Mouse (Mus musculus) heart, embryonic 15.5 days (tissue): ENCODE results near the gene Dnlz. TPM values are rescaled to one million over a fixed set of nuclear protein-coding genes. Genes with fewer than 3 reads are reported as not detected.
A peak's percentile ranks its signal among the peaks of the same experiment; 100 is the strongest.

Experiments
- ATAC-seq: fragments of 200-750 bp; cut with Nextera tagmentation; replicated peaks from 2 replicates; pipeline ENCODE4 v1.8.0; 2017; ENCODE audit warnings: low read depth, moderate TSS enrichment; ENCODE audit not compliant: insufficient number of reproducible peaks, insufficient read depth, low FRiP score
- H3K27ac ChIP-seq: fragments of 300-500 bp; sonication (generic); 2 replicates; pipeline ENCODE4 v1.5.1; 2015; ENCODE audit warnings: mild to moderate bottlenecking, inconsistent platforms
- H3K27me3 ChIP-seq: fragments of 300-500 bp; sonication (generic); 2 replicates; pipeline ENCODE4 v1.6.1; 2015; ENCODE audit warnings: inconsistent platforms
- H3K36me3 ChIP-seq: fragments of 300-500 bp; sonication (generic); 2 replicates; pipeline ENCODE4 v1.6.1; 2015; ENCODE audit warnings: mild to moderate bottlenecking, inconsistent platforms
- H3K4me1 ChIP-seq: fragments of 300-500 bp; sonication (generic); replicated peaks from 2 replicates; pipeline ENCODE4 v1.6.1; 2015; ENCODE audit warnings: inconsistent platforms
- H3K4me2 ChIP-seq: fragments of 300-500 bp; sonication (generic); 2 replicates; pipeline ENCODE4 v1.6.1; 2015; ENCODE audit warnings: inconsistent platforms, mild to moderate bottlenecking, moderate library complexity
- H3K4me3 ChIP-seq: fragments of 300-500 bp; sonication (generic); 2 replicates; pipeline ENCODE4 v1.5.1; 2015; ENCODE audit warnings: mild to moderate bottlenecking, inconsistent platforms
- H3K9ac ChIP-seq: fragments of 300-500 bp; sonication (generic); 2 replicates; pipeline ENCODE4 v1.6.1; 2015; ENCODE audit warnings: mild to moderate bottlenecking, inconsistent platforms
- H3K9me3 ChIP-seq: fragments of 300-500 bp; sonication (generic); replicated peaks from 2 replicates; pipeline ENCODE4 v1.6.1; 2016; ENCODE audit warnings: inconsistent platforms
- WGBS: fragments of 180-500 bp; shearing (Covaris S2); methylation state at CpG from one replicate; pipeline ENCODE4 v1.1.7; 2015; ENCODE audit warnings: mixed read lengths; 5-methylcytosine and 5-hydroxymethylcytosine counted together
- polyA plus RNA-seq: library from polyadenylated mRNA; unstranded; fragments of >200 nt; fragmentation: Nextera tagmentation; extraction: Ambion mirVana; gene quantifications from 2 replicates; pipeline ENCODE4 v1.2.1, GENCODE M21; 2015

Gene Dnlz
- polyA plus RNA-seq, 1 experiment from 2014 or later: 22.1 TPM

- H3K4me3 ChIP-seq: no peak overlapping the region
- peaks cover 83% of the 10 kb centered on the region for H3K4me1 ChIP-seq
- WGBS: 88% methylated on average over 13 of the region's 13 CpGs
Observed at GRCm38 (mm10) chr2:26319519-26320244, 32.2 kb downstream of the Dnlz start.

GRCm38 (mm10) chr2:26319109-26319508 is 32.8 kb downstream of the Dnlz start:
- Histone ChIP-seq H3K36me3 (0 out of 2 replicates have a peak, but pooled peaks cover 6% of the 10 kb centered on the region), H3K9ac (no peak overlapping the region), H3K4me3 (no peak overlapping the region), H3K27me3 (no peaks in the 10 kb centered on the region), H3K27ac (no peak overlapping the region), H3K4me1 (peaks cover 83% of the 10 kb centered on the region), H3K4me2 (no peak overlapping the region), H3K9me3 (no peaks in the 10 kb centered on the region)
- no peak for ATAC-seq
- 92% methylated on average over 9 of the region's 9 CpGs for WGBS

More at GRCm38 (mm10) chr2:26319519-26320244, 32.2 kb downstream of the Dnlz start:
- H3K27ac ChIP-seq: no peak overlapping the region
- no peak overlapping the region for H3K4me2 ChIP-seq
- no peaks in the 10 kb centered on the region for H3K9me3 ChIP-seq
- no peaks in the 10 kb centered on the region for H3K27me3 ChIP-seq
- no peak for ATAC-seq
- H3K9ac ChIP-seq: no peak overlapping the region
- H3K36me3 ChIP-seq: 0 out of 2 replicates have a peak, but pooled peaks cover 11% of the 10 kb centered on the region

GRCm38 (mm10) chr2:26317991-26318672 is 33.8 kb downstream of the Dnlz start:
- Histone ChIP-seq H3K9ac (no peak overlapping the region), H3K27me3 (no peaks in the 10 kb centered on the region), H3K4me3 (no peak overlapping the region), H3K36me3 (no peaks in the 10 kb centered on the region), H3K4me2 (peak overlapping the region; percentile 78), H3K4me1 (peaks cover 77% of the 10 kb centered on the region), H3K27ac (no peak overlapping the region), H3K9me3 (no peaks in the 10 kb centered on the region)
- 78% methylated on average over 3 of the region's 3 CpGs for WGBS
- ATAC-seq: no peak

GRCm38 (mm10) chr2:26317371-26317770 is 34.5 kb downstream of the Dnlz start:
- ATAC-seq: no peak
- H3K4me1 ChIP-seq: peaks cover 76% of the 10 kb centered on the region
- peak overlapping the region; percentile 86 for H3K4me3 ChIP-seq
- H3K9ac ChIP-seq: peak overlapping the region; percentile 96; the same call in 1 of the 2 replicates
- no peaks in the 10 kb centered on the region for H3K9me3 ChIP-seq
- H3K27ac ChIP-seq: peak overlapping the region; percentile 96
- peak overlapping the region; percentile 78 for H3K4me2 ChIP-seq
- WGBS: 48% methylated on average over 3 of the region's 3 CpGs
- H3K36me3 ChIP-seq: no peaks in the 10 kb centered on the region
- H3K27me3 ChIP-seq: no peaks in the 10 kb centered on the region

GRCm38 (mm10) chr2:26316576-26317246 is 35.2 kb downstream of the Dnlz start:
- ATAC-seq: no peak
- H3K27ac ChIP-seq: peak overlapping the region; percentile 96
- peak overlapping the region; percentile 86 for H3K4me3 ChIP-seq
- H3K27me3 ChIP-seq: no peaks in the 10 kb centered on the region
- peak overlapping the region; percentile 78 for H3K4me2 ChIP-seq
- H3K9ac ChIP-seq: peak overlapping the region; percentile 96; the same call in 1 of the 2 replicates
- H3K36me3 ChIP-seq: no peaks in the 10 kb centered on the region
- no peaks in the 10 kb centered on the region for H3K9me3 ChIP-seq
- 52% methylated on average over 9 of the region's 9 CpGs for WGBS
- peaks cover 77% of the 10 kb centered on the region for H3K4me1 ChIP-seq

- Histone ChIP-seq H3K9ac (peak overlapping the region; percentile 96), H3K9me3 (no peaks in the 10 kb centered on the region), H3K4me2 (peak overlapping the region; percentile 78), H3K4me1 (peaks cover 71% of the 10 kb centered on the region), H3K27ac (peak overlapping the region; percentile 96), H3K36me3 (no peaks in the 10 kb centered on the region), H3K4me3 (peak overlapping the region; percentile 86), H3K27me3 (no peaks in the 10 kb centered on the region)
- WGBS: 2% methylated on average over 11 of the region's 11 CpGs
- ATAC-seq: peak; percentile 23
Observed at GRCm38 (mm10) chr2:26315925-26316311, 36.0 kb downstream of the Dnlz start.

GRCm38 (mm10) chr2:26315072-26315924 is 36.6 kb downstream of the Dnlz start, which contains the start of gene Gpsm1:
TSS of gene Gpsm1 (plus strand) at chr2:26315515.
- Histone ChIP-seq H3K27me3 (no peaks in the 10 kb centered on the region), H3K4me1 (peaks cover 65% of the 10 kb centered on the region), H3K36me3 (no peaks in the 10 kb centered on the region), H3K4me2 (peak within 1 kb of the TSS; percentile 78), H3K27ac (peak within 1 kb of the TSS; percentile 96), H3K9me3 (no peaks in the 10 kb centered on the region), H3K9ac (peak within 1 kb of the TSS; percentile 96), H3K4me3 (peak within 1 kb of the TSS; percentile 86)
- peak; percentile 85 for ATAC-seq
- under 1% methylated on average over 57 of the region's 66 CpGs for whole genome bisulfite sequencing

- no peaks in the 10 kb centered on the region for H3K36me3 ChIP-seq
- H3K4me3 ChIP-seq: peak overlapping the region; percentile 86
- 42% methylated on average over 13 of the region's 13 CpGs for WGBS
- peak overlapping the region; percentile 78 for H3K4me2 ChIP-seq
- H3K9ac ChIP-seq: peak overlapping the region; percentile 96; the same call in 1 of the 2 replicates
- no peaks in the 10 kb centered on the region for H3K27me3 ChIP-seq
- H3K9me3 ChIP-seq: no peaks in the 10 kb centered on the region
- H3K4me1 ChIP-seq: peaks cover 64% of the 10 kb centered on the region
- H3K27ac ChIP-seq: peak overlapping the region; percentile 96
- ATAC-seq: no peak; the same call in 1 of the 2 replicates
Observed at GRCm38 (mm10) chr2:26314281-26315071, 37.4 kb downstream of the Dnlz start.

- no peak for ATAC-seq
- Histone ChIP-seq H3K4me3 (no peak overlapping the region), H3K9me3 (no peaks in the 10 kb centered on the region), H3K27ac (peak overlapping the region; percentile 96), H3K9ac (no peak overlapping the region), H3K4me1 (peaks cover 62% of the 10 kb centered on the region), H3K4me2 (no peak overlapping the region), H3K27me3 (no peaks in the 10 kb centered on the region), H3K36me3 (no peaks in the 10 kb centered on the region)
- 90% methylated on average over 1 of the region's 1 CpGs for WGBS
Observed at GRCm38 (mm10) chr2:26313394-26313793, 38.5 kb downstream of the Dnlz start.

GRCm38 (mm10) chr2:26312812-26313211 is 39.1 kb downstream of the Dnlz start:
- H3K4me1 ChIP-seq: peaks cover 56% of the 10 kb centered on the region
- H3K27ac ChIP-seq: no peak overlapping the region
- H3K9ac ChIP-seq: no peak overlapping the region
- no peaks in the 10 kb centered on the region for H3K27me3 ChIP-seq
- H3K4me2 ChIP-seq: no peak overlapping the region
- H3K36me3 ChIP-seq: no peaks in the 10 kb centered on the region
- no peak for ATAC-seq
- no peaks in the 10 kb centered on the region for H3K9me3 ChIP-seq
- 51% methylated on average over 2 of the region's 2 CpGs for WGBS
- H3K4me3 ChIP-seq: no peak overlapping the region
